Mouse (Mus musculus): Measurements from ENCODE around the gene Prkci. TPM values are rescaled to one million over a fixed set of nuclear protein-coding genes. Genes with fewer than 3 reads are reported as not detected.

Gene Prkci
- polyA plus RNA-seq, 1 experiment from 2014 or later, result 38.7 TPM

GRCm38 (mm10) chr3:31096155-31097101 lies 100.9 kb downstream of the Prkci start:
- Histone ChIP-seq H3K9me3 (no peaks in the 10 kb centered on the region), H3K27ac (peak overlapping the region; percentile 100; the same call in 1 of the 2 replicates)
- WGBS, result 42% methylated on average over 10 of the region's 10 CpGs

DNA sequence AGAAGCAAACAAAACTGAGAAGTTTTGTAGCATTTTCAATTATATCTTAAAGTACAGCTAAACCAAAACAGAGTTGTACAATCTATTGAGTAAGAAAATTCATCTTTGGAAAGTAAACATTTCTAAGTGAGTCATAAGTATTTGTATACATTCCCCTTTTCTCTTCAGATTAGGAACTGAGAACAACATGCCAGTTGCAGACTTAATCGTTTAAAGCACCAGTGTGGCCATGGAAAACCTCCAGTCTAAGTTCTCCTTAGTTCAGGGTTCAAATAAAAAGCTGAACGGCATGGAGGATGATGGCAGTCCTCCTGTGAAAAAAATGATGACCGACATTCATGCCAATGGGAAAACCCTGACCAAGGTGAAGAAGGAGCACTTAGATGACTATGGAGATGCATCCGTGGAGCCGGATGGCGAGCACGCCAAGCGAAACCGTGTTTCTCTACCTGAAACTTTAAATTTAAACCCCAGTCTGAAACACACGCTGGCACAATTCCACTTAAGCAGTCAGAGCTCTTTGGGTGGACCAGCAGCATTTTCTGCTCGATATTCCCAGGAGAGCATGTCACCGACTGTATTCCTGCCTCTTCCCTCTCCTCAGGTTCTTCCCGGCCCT lies 101.7 kb downstream of the Prkci start:
- no peaks in the 10 kb centered on the region; the same call in none of the 2 replicates for H3K36me3 ChIP-seq (replicated peaks)
- no peak overlapping the region for H3K9ac ChIP-seq
- H3K4me3 ChIP-seq (replicated peaks), result no peak overlapping the region
- no peak overlapping the region for H3K27ac ChIP-seq
- H3K4me2 ChIP-seq, result peak overlapping the region; percentile 24
- 89% methylated on average over 13 of the region's 13 CpGs for WGBS
- peaks cover 51% of the 10 kb centered on the region for H3K4me1 ChIP-seq
- no peaks in the 10 kb centered on the region for H3K9me3 ChIP-seq
- ATAC-seq (ENCODE audit: low FRiP score), result no peak
- no peaks in the 10 kb centered on the region for H3K27me3 ChIP-seq

More at GRCm38 (mm10) chr3:31096155-31097101, 100.9 kb downstream of the Prkci start:
- peak overlapping the region; percentile 74 for H3K4me2 ChIP-seq
- peak overlapping the region; percentile 95 for H3K4me3 ChIP-seq (replicated peaks)
- ATAC-seq (ENCODE audit: low FRiP score), result no peak
- no peaks in the 10 kb centered on the region for H3K27me3 ChIP-seq
- no peaks in the 10 kb centered on the region; the same call in none of the 2 replicates for H3K36me3 ChIP-seq (replicated peaks)
- H3K4me1 ChIP-seq, result peaks cover 49% of the 10 kb centered on the region
- H3K9ac ChIP-seq, result peak overlapping the region; percentile 91

DNA sequence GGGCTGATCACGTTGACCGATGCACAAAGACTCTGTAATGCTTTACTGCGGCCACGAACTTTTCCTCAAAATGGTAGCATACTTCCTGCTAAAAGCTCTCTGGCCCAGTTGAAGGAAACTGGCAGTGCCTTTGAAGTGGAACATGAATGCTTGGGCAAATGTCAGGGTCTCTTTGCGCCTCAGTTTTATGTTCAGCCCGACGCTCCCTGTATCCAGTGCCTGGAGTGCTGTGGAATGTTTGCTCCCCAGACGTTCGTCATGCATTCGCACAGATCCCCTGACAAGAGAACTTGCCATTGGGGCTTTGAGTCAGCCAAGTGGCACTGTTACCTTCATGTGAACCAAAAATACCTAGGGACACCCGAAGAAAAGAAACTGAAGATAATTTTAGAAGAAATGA lies 102.4 kb downstream of the Prkci start:
- no peaks in the 10 kb centered on the region for H3K9me3 ChIP-seq

DNA sequence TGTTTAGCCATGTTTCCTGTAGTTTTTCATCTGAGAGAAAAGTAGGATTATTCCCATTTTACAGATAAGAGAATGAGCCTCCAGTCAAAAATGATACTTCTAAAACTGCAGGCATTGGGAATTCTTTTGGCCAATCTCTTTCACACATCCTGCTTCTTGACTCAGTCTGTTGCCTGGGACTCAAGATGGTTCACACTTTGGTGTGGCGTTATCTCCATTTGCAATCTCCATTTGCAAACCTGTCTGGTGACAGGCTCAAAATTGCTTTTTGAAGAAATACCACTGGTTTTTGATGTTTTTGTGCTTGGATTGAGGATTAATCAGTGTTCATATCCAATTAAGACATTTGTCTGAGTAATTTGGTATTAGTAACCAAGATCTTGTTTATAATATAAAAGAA lies 103.0 kb downstream of the Prkci start:
- Histone ChIP-seq H3K4me3 (replicated peaks) (no peak overlapping the region), H3K36me3 (replicated peaks) (no peaks in the 10 kb centered on the region; the same call in none of the 2 replicates), H3K9ac (no peak overlapping the region), H3K9me3 (no peaks in the 10 kb centered on the region), H3K27ac (no peak overlapping the region), H3K27me3 (no peaks in the 10 kb centered on the region), H3K4me1 (peaks cover 41% of the 10 kb centered on the region), H3K4me2 (peak overlapping the region; percentile 19)
- 90% methylated on average over 1 of the region's 1 CpGs for WGBS
- no peak for ATAC-seq (ENCODE audit: low FRiP score)

More for the DNA sequence above, 102.4 kb downstream of the Prkci start:
- Histone ChIP-seq H3K4me1 (peaks cover 44% of the 10 kb centered on the region), H3K4me3 (replicated peaks) (no peak overlapping the region), H3K4me2 (peak overlapping the region; percentile 24; the same call in 1 of the 2 replicates), H3K9ac (no peak overlapping the region), H3K36me3 (replicated peaks) (no peaks in the 10 kb centered on the region; the same call in none of the 2 replicates), H3K27ac (no peak overlapping the region), H3K27me3 (no peaks in the 10 kb centered on the region)
- 79% methylated on average over 11 of the region's 11 CpGs for WGBS
- no peak for ATAC-seq (ENCODE audit: low FRiP score)

DNA sequence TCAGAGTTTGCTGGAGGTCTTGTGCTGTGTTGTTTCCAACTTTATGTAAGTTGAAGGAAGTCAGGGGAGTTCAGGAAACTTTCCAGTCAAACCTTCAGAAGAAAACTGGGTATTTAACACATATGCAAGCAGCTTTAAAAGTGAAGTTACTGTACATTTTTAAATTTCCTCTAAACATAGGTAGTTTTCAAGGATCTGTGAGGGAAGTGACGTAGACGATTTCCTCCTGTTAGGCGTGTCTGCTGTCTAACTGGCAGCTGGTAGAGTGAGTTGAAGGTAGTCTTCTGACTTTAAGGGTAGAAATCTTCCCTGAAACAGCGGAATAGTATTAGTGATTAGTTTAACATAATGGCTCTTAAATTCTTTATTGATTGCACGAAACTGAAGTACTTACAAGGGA lies 104.5 kb downstream of the Prkci start:
- Histone ChIP-seq H3K36me3 (replicated peaks) (no peaks in the 10 kb centered on the region; the same call in none of the 2 replicates), H3K4me1 (peaks cover 46% of the 10 kb centered on the region)

GRCm38 (mm10) chr3:31100802-31101201 lies 105.3 kb downstream of the Prkci start:
- H3K4me2 ChIP-seq, result no peak overlapping the region
- WGBS, result 96% methylated on average over 3 of the region's 3 CpGs
- peaks cover 46% of the 10 kb centered on the region for H3K4me1 ChIP-seq
- no peaks in the 10 kb centered on the region; the same call in none of the 2 replicates for H3K36me3 ChIP-seq (replicated peaks)
- no peak overlapping the region for H3K27ac ChIP-seq
- H3K4me3 ChIP-seq (replicated peaks), result no peak overlapping the region
- no peak overlapping the region for H3K9ac ChIP-seq
- no peaks in the 10 kb centered on the region for H3K27me3 ChIP-seq
- H3K9me3 ChIP-seq, result no peaks in the 10 kb centered on the region
- ATAC-seq (ENCODE audit: low FRiP score), result no peak

More for the DNA sequence above, 104.5 kb downstream of the Prkci start:
- H3K4me3 ChIP-seq (replicated peaks), result no peak overlapping the region
- no peaks in the 10 kb centered on the region for H3K9me3 ChIP-seq
- 88% methylated on average over 5 of the region's 5 CpGs for WGBS
- H3K27ac ChIP-seq, result no peak overlapping the region
- H3K27me3 ChIP-seq, result no peaks in the 10 kb centered on the region
- no peak overlapping the region for H3K9ac ChIP-seq
- peak overlapping the region; percentile 37 for H3K4me2 ChIP-seq
- ATAC-seq (ENCODE audit: low FRiP score), result no peak

Small RNA genes within 50 kb of the gene (microRNA-seq; reads per million reads assigned to microRNA genes)
- gene Mir7008, result not detected

Other genes with a start within 250 kb of the Prkci start
- gene Samd7, start 249.5 kb upstream of the Prkci start, polyA plus RNA-seq (2016; fragmentation: Nextera tagmentation; extraction: Ambion mirVana), result not detected in 2 replicates
- 80.9 and 86.9 TPM in 2 replicates for gene Sec62, start 202.9 kb upstream of the Prkci start, polyA plus RNA-seq (2016; fragmentation: Nextera tagmentation; extraction: Ambion mirVana)
- gene Gpr160, start 139.8 kb upstream of the Prkci start, polyA plus RNA-seq (2016; fragmentation: Nextera tagmentation; extraction: Ambion mirVana), result 0.46 and 0.78 TPM in 2 replicates
- 6.9 and 7.5 TPM in 2 replicates for gene Phc3, start 26.3 kb upstream of the Prkci start, polyA plus RNA-seq (2016; fragmentation: Nextera tagmentation; extraction: Ambion mirVana)
- 40.1 and 40.2 TPM in 2 replicates for gene Skil, start 99.3 kb downstream of the Prkci start, polyA plus RNA-seq (2016; fragmentation: Nextera tagmentation; extraction: Ambion mirVana)
- 33.1 TPM in 2 replicates for gene Cldn11, start 154.2 kb downstream of the Prkci start, polyA plus RNA-seq (2016; fragmentation: Nextera tagmentation; extraction: Ambion mirVana)